Mouse (Mus musculus) urinary bladder, postnatal 4 days (tissue): ENCODE data around the gene Stoml3.

Source experiments
- DNase-seq, 2 experiments: peaks; one replicate each; pipeline ENCODE4 v3.0.0; 2021 to 2022; ENCODE audit warnings: low spot score in 2 of 2

Stoml3 gene

GRCm38 (mm10) chr3:53478419-53479046 is 9.9 kb upstream of the Stoml3 start:
- no peak for DNase-seq

- no peak for DNase-seq
Observed at GRCm38 (mm10) chr3:53483414-53484059, 4.9 kb upstream of the Stoml3 start.

- DNase-seq, result no peak
Observed at GRCm38 (mm10) chr3:53486561-53486960, 1.9 kb upstream of the Stoml3 start.

- DNase-seq, result no peak
Observed at GRCm38 (mm10) chr3:53486996-53487576, 1.4 kb upstream of the Stoml3 start.

- DNase-seq, result no peak
Observed at GRCm38 (mm10) chr3:53498351-53498905, 10.0 kb downstream of the Stoml3 start.

GRCm38 (mm10) chr3:53502428-53502827 is 14.0 kb downstream of the Stoml3 start:
- DNase-seq, result no peak

GRCm38 (mm10) chr3:53513096-53513495 is 24.6 kb downstream of the Stoml3 start:
- no peak for DNase-seq

GRCm38 (mm10) chr3:53514221-53515065 is 26.0 kb downstream of the Stoml3 start:
- no peak for DNase-seq

- no peak for DNase-seq
Observed at GRCm38 (mm10) chr3:53522794-53523193, 34.3 kb downstream of the Stoml3 start.

- DNase-seq, result peak; percentile 62 to 85
Observed at GRCm38 (mm10) chr3:53525737-53526136, 37.3 kb downstream of the Stoml3 start.

- no peak for DNase-seq
Observed at GRCm38 (mm10) chr3:53530305-53530704, 41.9 kb downstream of the Stoml3 start.

GRCm38 (mm10) chr3:53532091-53532490 is 43.6 kb downstream of the Stoml3 start:
- DNase-seq, result no peak

- no peak for DNase-seq
Observed at GRCm38 (mm10) chr3:53552691-53553090, 64.2 kb downstream of the Stoml3 start.

GRCm38 (mm10) chr3:53555031-53555952 is 66.8 kb downstream of the Stoml3 start:
- DNase-seq, result no peak

- no peak for DNase-seq
Observed at GRCm38 (mm10) chr3:53557388-53558214, 69.1 kb downstream of the Stoml3 start.
